Mouse (Mus musculus): Measurements from ENCODE around the gene Scai.

- TF ChIP-seq POLR2A (IDR thresholded peaks at IDR 0.05; ENCODE audit: borderline replicate concordance, low read depth, low read length) (no peak), CTCF (IDR thresholded peaks at IDR 0.05; ENCODE audit: low read depth, low read length) (no peak)
Observed at GRCm38 (mm10) chr2:39031611-39032010, 158.9 kb downstream of the Scai start.
